Mouse (Mus musculus): ENCODE results near the gene Tnxb.

The Tnxb gene

DNA sequence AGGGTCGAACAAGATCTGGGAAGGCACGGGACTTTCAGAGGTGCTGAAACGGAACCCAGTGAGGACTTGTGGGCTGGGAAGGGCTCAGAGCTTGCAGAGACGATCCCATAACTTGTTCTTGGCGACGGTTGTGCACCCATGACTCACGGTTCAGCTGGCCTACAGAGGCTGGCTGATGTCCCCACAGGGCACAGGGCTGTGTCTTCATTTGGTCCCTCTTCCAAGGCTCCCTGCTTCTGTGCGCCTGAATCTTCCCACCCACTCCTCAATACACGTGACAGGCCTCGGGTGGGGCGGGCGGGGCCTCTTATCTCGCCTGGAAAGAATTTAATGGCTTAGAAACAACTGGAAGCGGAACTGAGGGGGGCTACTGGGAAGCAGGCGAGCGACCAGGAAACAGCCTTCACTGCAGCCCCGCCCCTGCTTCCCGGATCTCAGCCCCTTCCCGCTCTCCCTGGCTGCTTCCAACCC lies 9.2 kb upstream of the Tnxb start:
- DNase-seq: peak; percentile 83

DNA sequence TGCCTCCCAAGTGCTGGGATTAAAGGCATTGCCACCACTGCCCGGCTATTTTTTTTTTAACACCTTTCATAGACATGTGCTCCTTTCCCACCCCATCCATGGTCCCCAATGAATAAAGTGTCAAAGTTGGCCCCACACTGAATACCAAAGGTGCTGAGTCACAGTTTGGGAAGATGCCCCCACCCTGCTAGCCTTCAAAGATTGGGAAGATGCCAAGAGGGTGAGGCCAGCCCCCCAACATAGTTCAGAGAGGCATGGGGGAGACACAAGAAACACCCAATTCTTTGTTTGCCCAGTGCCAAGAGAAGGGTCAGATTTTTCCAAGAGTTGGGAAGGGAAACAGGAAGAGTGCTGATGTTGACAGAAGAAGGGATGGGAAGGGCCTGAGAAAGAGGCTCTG lies 7.9 kb upstream of the Tnxb start:
- DNase-seq: no peak

DNA sequence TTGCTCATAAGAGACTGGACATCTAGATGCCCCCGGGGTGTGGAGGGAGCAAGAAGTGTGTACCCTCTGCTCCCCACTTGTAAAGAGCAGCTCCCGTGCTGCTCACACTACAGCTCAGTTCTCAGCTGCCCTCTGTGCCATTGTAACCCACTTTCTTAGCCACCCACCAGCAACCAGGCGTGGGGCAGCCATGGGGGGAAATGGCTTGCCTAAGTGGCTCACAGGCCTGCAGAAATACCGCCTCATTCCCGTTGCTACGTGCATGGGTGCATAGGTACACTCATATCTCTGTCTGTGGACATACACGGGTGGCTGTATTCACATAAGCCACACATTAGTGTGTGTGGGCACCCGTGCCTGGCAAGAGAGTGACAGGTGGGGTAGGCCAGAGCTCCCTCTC lies 7.4 kb upstream of the Tnxb start:
- DNase-seq: no peak

DNA sequence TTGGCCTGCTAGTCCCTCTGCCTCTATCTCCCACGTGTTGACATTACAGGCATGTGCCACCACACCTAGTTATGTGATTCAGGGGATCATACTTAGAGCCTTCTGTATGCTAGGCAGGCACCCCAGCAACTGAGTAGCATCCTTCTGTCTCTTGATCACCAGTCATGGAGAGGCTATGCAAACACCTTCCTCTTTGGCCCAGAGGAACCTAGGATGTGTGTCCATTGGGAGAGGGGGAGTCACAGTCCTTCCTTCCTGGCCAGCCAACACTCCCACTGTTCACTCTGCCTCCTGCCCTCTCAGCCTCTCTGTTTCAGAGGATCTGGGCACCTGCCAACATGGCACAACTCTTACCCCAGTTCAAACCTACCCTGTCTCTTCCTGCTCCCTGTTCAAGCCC lies 6.8 kb upstream of the Tnxb start:
- DNase-seq: no peak

DNA sequence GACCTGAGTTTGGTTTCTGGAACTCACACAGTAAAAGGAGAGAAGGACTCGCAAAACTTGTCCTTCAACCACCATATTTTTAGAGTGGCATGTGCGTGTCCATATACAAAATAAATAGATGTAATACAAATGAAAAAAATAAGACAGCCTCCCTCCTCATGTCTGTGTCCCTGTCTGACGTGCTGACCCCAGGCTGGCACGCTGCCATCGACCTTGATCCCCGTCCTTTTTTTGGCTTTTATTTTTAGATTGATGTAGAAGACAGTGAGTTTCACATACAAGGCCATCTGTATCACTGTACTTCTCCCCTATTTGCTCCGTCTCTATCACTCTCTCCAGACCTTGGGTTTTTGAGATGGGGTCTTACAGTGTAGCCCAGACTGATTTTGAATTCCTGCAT lies 5.9 kb upstream of the Tnxb start:
- DNase-seq: no peak

DNA sequence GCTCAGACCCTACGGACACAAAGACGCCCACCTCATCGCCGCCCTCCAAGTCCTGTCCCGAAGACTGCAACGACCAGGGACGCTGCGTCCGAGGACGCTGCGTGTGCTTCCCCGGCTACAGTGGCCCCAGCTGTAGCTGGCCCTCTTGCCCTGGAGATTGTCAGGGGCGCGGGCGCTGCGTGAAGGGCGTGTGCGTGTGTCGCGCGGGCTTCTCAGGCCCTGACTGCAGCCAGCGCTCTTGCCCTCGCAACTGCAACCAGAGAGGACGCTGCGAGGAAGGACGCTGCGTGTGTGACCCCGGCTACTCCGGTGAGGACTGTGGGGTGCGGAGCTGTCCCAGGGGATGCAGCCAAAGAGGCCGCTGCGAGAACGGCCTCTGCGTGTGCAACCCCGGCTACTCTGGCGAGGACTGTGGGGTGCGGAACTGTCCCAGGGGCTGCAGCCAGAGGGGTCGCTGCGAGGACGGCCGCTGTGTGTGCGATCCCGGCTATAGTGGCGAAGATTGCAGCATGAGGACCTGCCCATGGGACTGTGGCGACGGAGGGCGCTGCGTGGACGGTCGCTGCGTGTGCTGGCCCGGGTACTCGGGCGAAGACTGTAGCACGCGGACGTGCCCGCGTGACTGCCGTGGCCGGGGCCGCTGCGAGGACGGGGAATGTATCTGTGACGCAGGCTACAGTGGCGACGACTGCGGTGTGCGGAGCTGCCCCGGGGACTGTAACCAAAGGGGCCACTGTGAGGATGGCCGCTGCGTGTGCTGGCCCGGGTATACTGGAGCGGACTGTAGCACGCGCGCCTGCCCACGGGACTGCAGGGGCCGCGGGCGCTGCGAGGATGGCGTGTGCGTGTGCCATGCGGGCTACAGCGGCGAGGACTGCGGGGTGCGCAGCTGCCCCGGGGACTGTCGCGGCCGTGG lies 1.1 kb downstream of the Tnxb start:
- no peak for DNase-seq

DNA sequence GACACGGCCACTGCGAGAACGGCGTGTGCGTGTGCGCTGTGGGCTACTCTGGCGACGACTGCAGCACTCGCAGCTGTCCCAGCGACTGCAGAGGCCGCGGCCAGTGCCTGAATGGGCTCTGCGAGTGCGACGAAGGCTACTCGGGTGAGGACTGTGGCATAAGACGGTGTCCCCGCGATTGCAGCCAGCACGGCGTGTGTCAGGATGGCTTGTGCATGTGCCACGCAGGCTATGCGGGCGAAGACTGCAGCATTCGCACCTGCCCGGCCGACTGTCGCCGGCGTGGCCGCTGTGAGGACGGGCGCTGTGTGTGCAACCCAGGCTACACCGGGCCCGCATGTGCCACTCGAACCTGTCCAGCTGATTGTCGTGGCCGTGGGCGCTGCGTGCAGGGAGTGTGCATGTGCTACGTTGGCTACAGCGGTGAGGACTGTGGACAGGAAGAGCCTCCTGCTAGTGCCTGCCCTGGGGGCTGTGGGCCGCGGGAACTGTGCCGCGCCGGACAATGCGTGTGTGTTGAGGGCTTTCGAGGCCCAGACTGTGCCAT lies 2.0 kb downstream of the Tnxb start:
- DNase-seq: no peak

DNA sequence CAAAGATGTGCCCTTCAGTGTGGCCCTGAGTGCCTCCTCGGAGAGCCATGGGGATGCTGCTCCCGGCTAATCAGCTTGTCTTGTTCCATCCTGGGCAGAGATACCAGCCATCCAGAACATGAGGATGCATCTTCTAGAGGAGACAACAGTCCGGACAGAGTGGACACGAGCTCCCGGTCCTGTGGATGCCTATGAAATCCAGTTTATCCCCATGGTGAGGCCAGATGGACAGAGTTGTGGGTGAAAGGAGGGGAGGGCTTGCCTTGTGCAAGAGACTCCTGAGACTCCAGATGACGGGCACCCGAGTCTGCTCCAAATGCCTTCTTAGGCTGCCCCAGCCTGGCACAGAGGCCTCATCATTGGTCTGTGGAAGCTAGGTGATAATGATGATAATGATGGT lies 2.8 kb downstream of the Tnxb start:
- no peak for DNase-seq

DNA sequence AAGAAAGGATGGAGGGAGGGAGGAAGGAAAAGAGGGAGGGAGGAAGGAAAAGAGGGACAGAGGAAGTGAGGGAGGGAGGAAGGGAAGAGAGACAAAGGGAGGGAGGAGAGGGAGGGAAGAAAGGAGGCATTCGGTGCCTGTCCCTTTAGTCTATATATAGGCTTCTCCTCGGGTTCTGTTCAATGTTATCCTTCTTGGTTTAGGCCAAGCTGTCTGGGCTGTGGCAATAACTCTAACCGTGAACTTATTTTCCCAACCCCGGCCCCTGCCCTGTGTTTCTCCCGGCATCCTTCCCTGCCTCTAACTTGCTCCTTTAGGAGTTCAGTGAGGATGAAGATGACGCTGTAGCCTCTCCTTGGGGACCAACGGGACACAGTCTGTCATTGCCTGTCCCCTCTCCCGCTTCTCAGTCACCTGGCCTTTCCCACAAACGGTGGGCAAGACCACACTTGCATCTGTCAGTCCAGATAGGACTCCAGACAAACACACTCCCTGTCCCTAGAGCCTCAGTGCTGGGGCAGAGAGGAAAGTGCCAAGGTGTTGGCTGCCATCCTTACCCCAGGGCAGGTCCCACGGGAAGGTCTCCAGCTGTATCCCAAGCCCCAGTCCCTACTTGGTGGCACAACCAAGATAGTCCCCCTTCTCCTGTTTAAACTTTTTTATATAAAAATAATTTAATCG lies 4.3 kb downstream of the Tnxb start:
- no peak for DNase-seq

DNA sequence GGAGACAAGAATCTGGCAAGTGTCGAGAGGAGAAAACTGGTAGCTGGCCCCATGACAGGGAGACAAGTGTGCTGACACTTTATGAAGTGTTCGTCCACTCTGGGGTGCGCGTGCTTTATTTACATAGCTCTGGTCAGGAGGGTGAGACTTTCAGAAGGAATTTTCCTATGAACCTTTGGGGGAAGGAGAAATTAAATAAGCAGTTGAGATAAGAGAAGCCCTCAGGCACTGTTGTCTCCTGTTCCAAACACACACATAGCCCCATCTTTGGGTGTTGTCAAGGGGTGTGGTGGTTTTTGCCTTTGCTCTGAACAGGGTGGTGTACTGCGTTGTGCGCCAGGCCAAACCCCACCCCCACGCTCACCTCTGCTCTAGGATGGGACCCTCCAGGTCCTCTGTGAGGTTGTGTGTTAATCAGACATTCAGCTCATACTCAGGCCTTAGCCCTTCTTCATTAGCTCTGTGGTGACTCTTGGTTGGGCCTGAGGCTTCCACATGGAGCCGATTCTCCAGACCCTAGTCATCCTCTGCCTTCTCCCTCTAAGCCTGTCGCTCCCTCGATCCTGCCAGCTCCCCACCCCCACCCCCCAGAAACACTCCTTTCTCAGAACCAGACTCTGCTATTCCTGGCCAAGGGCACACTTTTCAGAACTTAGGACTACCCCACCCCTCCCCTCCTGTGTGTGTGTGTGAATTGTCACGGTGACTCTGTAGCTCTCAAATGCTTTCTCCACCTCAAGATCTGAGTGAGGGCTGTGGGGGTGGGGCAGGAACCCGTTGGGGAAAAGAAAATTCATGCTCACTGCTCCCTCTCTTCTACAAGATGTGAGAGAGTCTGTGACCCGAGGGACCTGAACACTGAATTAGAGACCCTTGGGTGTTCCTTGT lies 5.1 kb downstream of the Tnxb start:
- DNase-seq: peak; percentile 63

DNA sequence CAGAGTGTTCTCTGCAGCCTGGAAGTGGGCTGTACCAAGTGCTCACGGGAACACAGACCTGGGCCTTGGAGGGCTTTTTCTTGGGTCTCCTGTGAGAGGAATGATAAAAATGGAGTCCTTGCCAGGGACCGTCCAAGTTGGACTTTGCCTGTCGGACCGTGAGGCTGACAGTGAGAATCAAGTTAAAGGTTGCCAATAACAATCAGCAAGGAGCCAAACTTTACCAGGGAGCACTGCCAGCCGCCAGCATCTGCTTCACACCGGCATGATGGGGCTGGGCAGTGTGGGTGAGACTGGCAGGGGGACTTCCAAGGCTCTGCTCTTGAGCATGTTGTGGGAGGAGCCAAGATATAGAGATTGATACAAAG lies 5.7 kb downstream of the Tnxb start:
- no peak for DNase-seq

DNA sequence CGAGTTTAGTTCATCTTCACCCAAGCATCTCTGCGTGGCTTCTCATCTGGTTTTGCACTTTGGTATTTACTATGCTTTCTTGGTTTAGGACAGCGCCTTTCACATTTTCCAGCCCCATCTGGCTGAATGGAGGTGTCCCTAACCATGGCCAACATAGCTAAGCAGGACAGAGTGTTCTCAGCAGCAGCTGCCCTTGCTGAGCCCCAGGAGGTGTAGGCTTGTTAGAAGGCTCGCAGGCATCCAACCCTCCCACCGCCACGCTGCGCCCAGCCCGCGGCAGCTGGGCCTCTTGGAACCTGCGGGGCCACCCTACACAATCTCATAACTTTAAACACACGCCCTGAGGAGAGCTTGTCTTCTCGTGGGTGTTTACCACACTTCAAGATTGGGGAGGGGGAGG lies 6.3 kb downstream of the Tnxb start:
- DNase-seq: no peak

DNA sequence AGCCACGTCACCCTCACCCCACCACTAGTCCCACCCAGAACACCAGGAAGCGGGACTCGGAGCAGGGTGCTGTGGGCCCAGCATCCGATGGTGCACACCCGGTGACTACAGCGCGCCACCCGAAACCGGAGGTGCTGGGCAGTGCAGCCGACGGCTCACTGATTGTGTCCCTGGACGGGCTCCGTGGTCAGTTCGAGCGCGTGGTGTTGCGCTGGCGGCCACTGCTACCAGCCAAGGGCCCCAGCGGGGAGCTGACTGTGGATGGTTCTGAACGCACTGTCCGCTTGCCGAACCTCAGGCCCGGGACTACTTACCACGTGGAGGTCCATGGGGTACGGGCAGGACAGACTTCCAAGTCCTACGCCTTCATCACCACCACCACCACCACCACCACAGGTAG lies 9.9 kb downstream of the Tnxb start:
- DNase-seq: no peak

DNA sequence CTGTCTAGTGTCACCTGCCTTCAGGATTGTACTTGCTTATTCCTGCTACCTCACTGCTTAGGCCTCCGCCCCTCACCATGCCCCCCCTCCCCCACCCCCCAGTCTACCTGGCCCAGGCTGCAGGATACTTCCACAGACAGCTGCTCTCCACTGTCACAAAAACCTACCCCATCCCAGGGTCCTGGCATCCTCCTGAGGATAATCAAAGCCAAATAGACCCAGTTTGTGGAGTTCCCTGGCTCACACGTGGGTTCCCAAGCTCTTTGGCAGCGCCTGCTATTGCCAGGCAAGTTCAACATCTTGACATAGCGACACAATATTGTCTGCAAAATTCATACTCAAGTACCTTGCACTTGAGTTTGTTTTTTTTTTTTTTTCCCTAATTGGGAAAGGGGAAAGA lies 10.3 kb downstream of the Tnxb start:
- no peak for DNase-seq

DNA sequence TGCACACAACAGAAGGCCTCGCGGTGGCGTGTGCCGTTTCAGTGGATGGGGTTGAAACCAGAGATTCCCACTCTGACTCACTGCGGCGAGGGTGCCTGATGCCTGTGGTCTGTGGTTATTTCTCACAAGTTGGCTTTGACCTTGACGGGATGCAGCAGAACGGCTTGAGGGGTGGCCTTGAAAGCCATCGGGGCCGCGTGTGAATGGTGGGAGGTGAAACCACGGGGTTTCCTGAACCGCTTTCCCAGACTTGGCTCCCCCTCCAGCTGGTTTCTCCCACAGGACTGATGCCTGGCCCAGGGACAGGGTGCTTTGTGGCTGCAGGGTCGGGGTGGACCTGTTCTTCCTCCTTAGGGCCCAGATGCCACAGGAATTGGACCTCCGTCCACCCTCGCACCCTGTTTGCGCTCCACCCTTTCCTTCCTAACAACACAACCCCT lies 10.8 kb downstream of the Tnxb start:
- DNase-seq: peak; percentile 68

DNA sequence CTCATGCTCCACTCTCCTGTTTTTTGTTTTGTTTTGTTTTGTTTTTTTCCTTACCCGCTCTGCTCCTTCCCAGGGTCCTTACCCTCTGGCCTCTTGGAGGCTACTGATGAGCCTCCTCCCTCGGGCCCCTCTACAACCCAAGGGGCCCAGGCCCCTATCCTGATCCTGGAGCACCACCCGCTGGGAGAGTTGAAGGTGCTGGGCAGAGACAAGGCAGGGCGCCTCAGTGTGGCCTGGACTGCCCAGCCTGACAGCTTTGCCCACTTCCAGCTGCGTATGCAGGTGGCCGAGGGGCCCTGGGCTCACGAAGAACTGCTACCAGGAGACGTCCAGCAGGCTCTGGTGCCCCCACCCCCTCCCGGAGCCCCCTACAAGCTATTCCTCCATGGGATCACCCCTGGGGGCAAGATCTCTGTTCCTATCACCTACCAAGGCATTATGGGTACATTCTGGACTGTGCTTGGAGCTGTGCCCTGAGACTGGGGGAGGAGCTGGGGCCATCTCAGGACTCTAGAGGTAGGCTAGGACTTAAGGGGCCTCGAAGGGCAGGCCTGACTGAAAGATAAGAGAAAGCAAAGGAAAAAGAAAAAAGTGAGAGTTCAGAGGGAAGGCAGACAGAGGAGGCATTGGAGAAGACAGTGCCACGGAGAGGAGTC lies 11.7 kb downstream of the Tnxb start:
- DNase-seq: peak; percentile 56

DNA sequence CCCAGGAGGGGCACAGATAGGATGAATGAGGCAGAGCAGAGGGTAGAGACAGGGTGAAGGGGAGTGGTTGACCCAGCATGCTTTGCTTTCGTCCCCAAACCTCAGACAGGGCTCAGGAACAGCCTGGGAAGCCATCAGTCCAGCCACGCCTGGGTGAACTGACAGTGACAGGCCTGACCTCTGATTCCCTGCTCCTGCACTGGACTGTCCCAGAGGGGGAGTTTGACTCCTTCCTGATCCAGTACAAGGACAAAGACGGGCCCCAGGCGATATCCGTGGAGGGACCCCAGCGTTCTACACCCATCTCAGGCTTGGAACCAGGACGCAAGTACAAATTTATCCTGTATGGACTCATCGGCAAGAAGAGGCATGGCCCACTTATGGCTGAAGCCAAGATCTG lies 12.8 kb downstream of the Tnxb start:
- DNase-seq: no peak

DNA sequence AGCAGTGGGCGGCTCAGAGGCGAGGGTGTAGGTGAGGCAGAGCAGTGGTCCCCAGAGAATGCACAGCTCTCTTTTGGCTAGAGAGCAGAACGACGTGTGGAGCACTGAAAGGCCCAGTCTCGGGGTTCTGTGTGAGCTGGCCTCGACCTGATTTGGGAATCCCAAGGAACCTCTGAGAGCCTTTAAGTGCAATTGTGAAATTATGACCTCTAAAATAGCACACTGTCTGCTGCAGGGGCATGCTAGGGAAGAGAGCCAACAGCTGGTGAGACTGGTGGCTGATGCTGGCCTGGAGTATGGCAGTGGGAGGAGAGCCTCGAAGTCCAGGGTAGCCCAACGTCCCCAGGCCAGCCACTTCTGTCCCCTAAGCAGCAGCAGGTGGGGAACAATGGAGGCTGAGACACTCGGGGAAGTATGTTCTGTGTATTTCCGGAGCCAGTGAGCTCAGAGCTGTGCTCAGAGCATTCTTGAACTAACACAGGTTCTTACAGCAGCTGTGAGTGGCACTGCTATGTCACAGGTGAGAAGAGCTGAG lies 13.4 kb downstream of the Tnxb start:
- DNase-seq: no peak

DNA sequence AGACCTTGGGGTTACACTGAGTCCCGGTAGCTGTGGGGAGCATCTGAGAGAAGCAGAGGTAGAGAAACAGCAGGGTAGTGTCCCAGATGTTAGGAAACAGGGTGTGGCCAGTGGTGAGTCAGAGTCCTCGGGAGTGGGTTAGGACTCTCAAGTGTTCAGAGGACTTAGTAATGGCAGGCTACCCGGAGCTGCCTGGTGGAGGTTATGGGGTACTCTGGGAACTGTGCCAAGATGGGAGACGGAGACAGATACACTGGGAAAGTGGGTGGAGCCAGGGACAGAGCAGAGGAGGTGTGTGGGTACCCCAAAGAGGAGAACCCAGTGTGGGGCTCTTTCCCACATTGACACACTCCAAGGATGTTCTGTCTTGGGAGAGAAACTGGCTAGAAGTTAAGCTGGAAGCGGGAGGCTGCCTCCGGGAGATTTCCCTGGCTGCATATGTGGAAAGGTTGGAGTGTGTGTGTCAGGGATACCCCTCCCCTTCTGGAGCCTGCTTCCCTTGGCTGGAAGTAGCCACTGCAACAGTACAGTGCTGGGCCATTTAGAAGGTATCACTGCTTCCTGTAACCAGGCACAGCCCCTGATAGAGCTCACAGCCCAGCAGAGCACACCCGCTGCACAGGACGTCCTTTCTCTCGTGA lies 14.0 kb downstream of the Tnxb start:
- peak; percentile 62 for DNase-seq

DNA sequence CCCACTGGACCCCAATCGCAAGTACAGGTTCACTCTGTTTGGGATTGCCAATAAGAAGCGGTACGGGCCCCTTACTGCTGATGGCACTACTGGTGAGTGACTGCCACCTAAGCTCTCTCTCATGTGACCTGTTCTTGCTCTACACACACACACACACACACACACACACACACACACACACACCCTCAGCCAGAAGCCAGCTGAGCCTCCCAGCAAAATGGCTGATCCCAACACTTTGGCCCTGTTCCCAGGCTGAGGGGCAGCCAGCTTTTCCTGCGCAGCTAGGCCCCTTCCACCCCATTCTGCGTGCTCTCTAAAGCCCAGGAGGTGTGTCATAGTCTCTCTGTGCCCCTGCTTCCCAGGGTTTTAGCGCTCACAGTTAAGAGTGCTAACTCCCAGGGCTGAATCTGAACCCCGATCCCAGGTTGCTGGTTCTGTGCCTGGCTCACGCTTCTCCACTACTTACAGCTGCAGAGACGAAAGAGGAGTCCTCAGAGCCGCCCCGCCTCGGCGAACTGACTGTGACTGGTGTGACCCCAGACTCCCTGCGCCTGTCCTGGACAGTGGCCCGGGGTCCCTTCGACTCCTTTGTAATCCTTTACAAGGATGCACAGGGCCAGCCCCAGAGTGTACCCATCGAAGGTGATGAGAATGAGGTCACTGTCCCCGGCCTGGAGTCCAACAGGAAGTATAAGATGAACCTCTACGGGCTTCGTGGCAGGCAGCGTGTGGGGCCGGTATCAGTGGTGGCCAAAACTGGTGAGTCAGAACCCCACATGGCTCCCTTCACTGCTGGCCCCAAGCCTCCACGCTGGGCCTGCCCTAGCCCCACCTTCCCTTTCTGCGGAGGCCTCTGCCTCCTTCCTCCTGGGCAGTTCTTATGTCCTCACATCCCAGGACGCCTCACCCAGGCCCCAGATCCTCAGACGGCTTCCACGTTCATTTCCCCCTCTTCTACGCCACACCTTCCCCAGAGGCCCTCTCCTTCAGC lies 15.1 kb downstream of the Tnxb start:
- DNase-seq: peak; percentile 46
